Mouse (Mus musculus) intestine, embryonic 16.5 days (tissue): ENCODE data around the gene Adra2c. TPM values are rescaled to one million over a fixed set of nuclear protein-coding genes. Genes with fewer than 3 reads are reported as not detected.

Experiments
- ATAC-seq: fragments of 200-750 bp; cut with Nextera tagmentation; 2 replicates; pipeline ENCODE4 v1.8.0; 2017; ENCODE audit warnings: moderate TSS enrichment, moderate library complexity
- H3K27ac ChIP-seq: fragments of 300-500 bp; sonication (generic); 2 replicates; pipeline ENCODE4 v1.5.1; 2014; ENCODE audit warnings: mild to moderate bottlenecking, low read length
- H3K27me3 ChIP-seq: fragments of 300-500 bp; sonication (generic); replicated peaks from 2 replicates; pipeline ENCODE4 v1.6.1; 2014; ENCODE audit warnings: low read length, control low read depth, mixed read lengths; ENCODE audit not compliant: control insufficient read depth, insufficient read depth
- H3K36me3 ChIP-seq: fragments of 300-500 bp; sonication (generic); 2 replicates; pipeline ENCODE4 v1.6.1; 2014; ENCODE audit warnings: low read length, control low read depth; ENCODE audit not compliant: control insufficient read depth, insufficient read depth
- H3K4me1 ChIP-seq: fragments of 300-500 bp; sonication (generic); 2 replicates; pipeline ENCODE4 v1.6.1; 2014; ENCODE audit warnings: low read length, control low read depth, mixed read lengths; ENCODE audit not compliant: control insufficient read depth, insufficient read depth
- H3K4me2 ChIP-seq: fragments of 300-500 bp; sonication (generic); 2 replicates; pipeline ENCODE4 v1.6.1; 2014; ENCODE audit warnings: low read depth, low read length, control low read depth
- H3K4me3 ChIP-seq: fragments of 300-500 bp; sonication (generic); 2 replicates; pipeline ENCODE4 v1.5.1; 2014; ENCODE audit warnings: mild to moderate bottlenecking, low read length
- H3K9ac ChIP-seq: fragments of 300-500 bp; sonication (generic); 2 replicates; pipeline ENCODE4 v1.6.1; 2014; ENCODE audit warnings: low read depth, low read length
- H3K9me3 ChIP-seq: fragments of 300-500 bp; sonication (generic); 2 replicates; pipeline ENCODE4 v1.6.1; 2016; ENCODE audit warnings: low read length, control low read depth; ENCODE audit not compliant: control insufficient read depth
- WGBS: fragments of 180-500 bp; shearing (Covaris S2); extraction: QIAGEN DNeasy Blood & Tissue Kit; methylation state at CpG from one replicate; pipeline ENCODE4 v1.1.7; 2014; 5-methylcytosine and 5-hydroxymethylcytosine counted together
- polyA plus RNA-seq: library from polyadenylated mRNA; unstranded; fragments of >200 nt; fragmentation: Nextera tagmentation; extraction: Ambion mirVana; gene quantifications from 2 replicates; pipeline ENCODE4 v1.2.1, GENCODE M21; 2015

The Adra2c gene
- polyA plus RNA-seq, 1 experiment from 2014 or later, result not detected

DNA sequence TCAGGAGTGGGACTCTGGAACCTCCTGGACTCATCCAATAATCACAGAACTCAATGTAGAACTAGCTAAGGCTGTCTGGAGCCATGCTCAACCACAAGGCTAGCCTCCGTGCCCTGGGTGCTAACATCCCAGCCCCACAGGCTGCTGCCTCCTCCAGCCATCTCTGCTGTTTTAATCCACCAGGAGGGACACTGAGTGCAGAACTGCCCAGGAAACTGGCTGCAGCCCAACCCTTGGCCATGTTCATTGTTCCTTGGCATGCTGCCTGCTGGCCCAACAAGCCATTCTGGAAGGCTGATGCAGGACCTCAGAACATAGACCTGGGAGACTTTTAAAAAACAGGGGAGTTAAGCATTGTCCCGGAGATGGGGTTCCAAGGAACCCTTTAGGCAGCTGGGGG is 42.5 kb downstream of the Adra2c start:
- no peak for ATAC-seq

DNA sequence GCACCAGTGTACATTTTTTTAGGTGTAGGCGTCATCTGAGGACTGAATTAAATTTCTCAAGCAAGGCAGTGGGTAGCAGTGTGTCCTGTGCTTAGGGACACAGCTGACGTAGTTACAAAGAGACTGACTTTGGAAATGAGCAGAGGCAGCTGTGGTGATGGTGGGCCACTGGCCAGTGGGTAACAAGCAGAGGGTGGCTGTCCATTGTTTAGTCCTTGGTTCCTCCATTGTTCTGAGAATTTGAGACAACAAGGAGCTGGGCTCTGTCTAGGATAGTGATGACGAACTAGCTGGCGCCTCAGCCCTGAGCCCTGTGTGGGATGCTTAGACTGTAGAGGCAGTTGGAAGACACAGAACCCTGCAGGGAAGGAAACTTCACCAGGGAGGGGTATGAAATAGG is 52.7 kb downstream of the Adra2c start:
- WGBS, result 80% methylated on average over 4 of the region's 4 CpGs
- Histone ChIP-seq H3K36me3 (no peaks in the 10 kb centered on the region), H3K4me1 (no peaks in the 10 kb centered on the region), H3K9ac (no peak overlapping the region), H3K27me3 (0 out of 2 replicates have a peak, but pooled peaks cover 2% of the 10 kb centered on the region), H3K27ac (no peak overlapping the region), H3K4me3 (no peak overlapping the region), H3K9me3 (no peaks in the 10 kb centered on the region), H3K4me2 (no peak overlapping the region)
- ATAC-seq, result no peak

More for the DNA sequence above, 42.5 kb downstream of the Adra2c start:
- Histone ChIP-seq H3K4me3 (no peak overlapping the region), H3K4me1 (no peaks in the 10 kb centered on the region), H3K4me2 (no peak overlapping the region), H3K27me3 (no peaks in the 10 kb centered on the region; the same call in 1 of the 2 replicates), H3K27ac (no peak overlapping the region), H3K9me3 (no peaks in the 10 kb centered on the region), H3K36me3 (no peaks in the 10 kb centered on the region), H3K9ac (no peak overlapping the region)
- 74% methylated on average over 2 of the region's 2 CpGs for WGBS

Other genes with a start within 250 kb of the Adra2c start
- gene Hgfac, start 236.8 kb upstream of the Adra2c start, polyA plus RNA-seq, result 14.1 and 14.9 TPM in 2 replicates
- gene Dok7, start 221.6 kb upstream of the Adra2c start, polyA plus RNA-seq, result 1.3 and 1.4 TPM in 2 replicates
- 78.4 and 82.6 TPM in 2 replicates for gene Lrpap1, start 172.6 kb upstream of the Adra2c start, polyA plus RNA-seq
- gene Hmx1, start 110.8 kb downstream of the Adra2c start, polyA plus RNA-seq, result not detected in 2 replicates
- 13.6 and 14.0 TPM in 2 replicates for gene Cpz, start 247.4 kb downstream of the Adra2c start, polyA plus RNA-seq